Mouse (Mus musculus) gastrocnemius, adult 8-10 months (tissue): Measurements from ENCODE around the gene Srsf10. TPM values are rescaled to one million over a fixed set of nuclear protein-coding genes. Genes with fewer than 3 reads are reported as not detected.
A peak's percentile ranks its signal among the peaks of the same experiment; 100 is the strongest.

Source experiments
- DNase-seq, 2 experiments: peaks; one replicate each; pipeline ENCODE4 v3.0.0; 2022; ENCODE audit warnings: low spot score in 2 of 2
- total RNA-seq, 4 experiments: library from RNA; stranded (reverse); gene quantifications; 2 replicates each; pipeline ENCODE4 v1.2.4; 2022

Gene Srsf10
- total RNA-seq, 4 experiments from 2014 or later: 14.3 to 27.1 (median 22.0) TPM

DNA sequence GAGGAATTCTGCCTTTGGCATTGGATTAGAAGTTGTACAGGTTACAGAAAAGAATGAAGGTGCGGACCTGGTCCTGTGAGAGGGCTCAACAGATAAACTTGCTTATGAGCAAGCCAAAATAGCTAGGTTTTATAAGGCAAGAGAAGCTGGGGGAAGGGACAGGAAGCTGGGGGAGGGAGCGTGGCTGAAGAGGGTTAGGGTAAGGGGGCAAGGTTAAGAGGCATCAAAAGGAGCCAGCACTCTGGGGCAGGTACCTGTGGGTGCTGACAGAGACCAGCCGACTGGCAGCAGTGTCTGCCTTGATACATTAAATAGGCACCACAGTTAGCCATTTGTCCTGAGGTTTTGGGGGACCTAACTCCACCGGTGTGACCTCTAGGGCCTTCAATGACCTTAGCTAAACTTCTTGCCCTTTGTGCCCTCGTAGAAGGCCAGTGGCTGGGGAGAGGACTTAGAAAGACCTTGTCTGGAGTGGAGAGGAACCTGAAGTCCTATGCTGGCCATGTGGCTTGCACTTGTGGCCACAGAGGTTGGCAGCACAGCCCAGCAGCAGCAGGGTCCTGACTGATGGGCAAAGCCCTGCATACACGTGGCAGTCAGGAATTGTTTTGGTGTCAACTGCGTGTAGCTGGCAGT is 28.5 kb downstream of the Srsf10 start:
- DNase-seq: no peak

DNA sequence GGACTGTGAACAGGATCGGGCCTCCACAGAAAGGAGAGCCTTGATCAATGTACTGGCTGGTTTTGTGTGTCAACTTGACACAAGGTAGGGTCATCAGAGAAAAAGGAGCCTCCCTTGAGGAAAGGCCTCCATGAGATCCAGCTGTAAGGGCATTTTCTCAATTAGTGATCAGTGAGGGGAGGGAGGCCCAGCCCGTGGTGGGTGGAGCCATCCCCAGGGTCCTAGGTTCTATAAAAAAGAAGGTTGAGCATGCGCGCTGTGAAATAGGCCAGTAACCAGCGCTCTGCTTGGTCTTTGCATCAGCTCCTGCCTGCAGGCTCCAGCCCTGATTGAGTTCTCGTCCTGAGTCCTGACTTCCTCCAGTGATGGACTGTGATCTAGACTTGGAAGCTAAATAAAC is 29.0 kb downstream of the Srsf10 start:
- peak in 1 of 2 experiments; percentile 2 for DNase-seq

DNA sequence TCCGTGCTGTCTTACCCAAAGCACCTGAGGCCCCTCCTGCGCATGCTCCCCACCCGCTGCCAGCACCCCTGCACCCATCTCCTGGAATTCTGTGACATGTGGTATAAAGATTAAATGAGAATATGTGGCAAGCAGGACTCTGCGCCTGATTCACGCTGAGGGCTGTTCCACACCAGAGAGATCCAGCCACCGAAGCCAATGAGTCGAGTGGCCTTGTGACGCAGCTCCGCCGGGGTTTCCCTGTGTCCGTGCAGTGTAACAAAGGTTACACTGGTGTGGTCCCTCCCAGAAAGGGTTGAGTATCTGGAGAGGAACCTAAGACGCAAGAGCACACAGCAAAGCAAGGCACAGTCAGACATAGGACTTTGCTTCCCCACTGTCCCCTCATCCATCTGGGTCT is 30.1 kb downstream of the Srsf10 start:
- DNase-seq: no peak

DNA sequence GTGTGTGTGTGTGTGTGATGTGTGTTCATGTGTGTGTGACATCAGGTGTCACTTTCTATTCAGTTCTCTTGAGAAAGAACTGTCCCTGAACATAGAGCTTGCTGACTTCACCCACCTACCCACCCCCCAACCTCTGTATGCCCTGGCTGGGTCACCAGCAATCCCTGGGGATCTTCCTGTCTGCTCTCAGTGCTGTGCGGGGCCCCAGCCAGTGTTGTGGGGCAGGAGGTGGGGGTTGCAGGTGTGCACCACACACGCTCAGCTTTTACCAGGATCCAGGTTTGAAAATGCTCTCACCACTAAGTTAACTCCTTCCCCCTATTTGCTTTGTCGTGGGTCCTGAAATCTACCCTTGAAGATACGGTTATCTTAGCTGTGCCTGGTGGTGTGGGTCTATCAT is 30.6 kb downstream of the Srsf10 start:
- DNase-seq: peak in 1 of 2 experiments; percentile 0

DNA sequence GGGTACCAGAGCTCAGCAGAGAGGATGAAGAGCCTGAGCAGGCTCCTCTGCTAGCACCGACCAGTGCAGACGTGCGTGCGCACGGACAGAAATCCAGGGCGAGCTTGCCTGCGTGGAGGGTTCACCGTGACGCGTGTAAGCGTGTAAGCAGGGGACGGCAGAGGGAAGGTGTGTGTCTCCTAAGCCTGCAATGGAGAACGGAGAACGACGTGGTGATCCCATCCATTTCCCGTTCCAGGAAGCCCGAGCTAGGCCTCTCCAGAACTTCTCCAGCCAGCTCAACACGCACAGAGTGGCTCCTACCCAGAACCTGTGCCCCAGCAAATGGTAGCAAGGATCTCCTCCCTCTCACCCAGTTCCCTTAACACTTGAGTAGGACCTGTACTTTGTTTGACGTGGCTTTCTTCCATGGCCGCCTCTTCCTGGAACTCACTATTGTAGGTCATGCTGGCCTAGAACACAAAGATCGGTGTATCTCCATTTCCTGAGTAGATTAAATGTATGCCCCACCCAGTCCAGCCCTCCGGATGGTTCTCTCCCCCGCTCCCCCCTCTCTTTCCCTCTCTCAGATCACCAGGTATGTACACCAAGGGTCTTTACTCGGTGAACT is 33.0 kb downstream of the Srsf10 start:
- no peak for DNase-seq

DNA sequence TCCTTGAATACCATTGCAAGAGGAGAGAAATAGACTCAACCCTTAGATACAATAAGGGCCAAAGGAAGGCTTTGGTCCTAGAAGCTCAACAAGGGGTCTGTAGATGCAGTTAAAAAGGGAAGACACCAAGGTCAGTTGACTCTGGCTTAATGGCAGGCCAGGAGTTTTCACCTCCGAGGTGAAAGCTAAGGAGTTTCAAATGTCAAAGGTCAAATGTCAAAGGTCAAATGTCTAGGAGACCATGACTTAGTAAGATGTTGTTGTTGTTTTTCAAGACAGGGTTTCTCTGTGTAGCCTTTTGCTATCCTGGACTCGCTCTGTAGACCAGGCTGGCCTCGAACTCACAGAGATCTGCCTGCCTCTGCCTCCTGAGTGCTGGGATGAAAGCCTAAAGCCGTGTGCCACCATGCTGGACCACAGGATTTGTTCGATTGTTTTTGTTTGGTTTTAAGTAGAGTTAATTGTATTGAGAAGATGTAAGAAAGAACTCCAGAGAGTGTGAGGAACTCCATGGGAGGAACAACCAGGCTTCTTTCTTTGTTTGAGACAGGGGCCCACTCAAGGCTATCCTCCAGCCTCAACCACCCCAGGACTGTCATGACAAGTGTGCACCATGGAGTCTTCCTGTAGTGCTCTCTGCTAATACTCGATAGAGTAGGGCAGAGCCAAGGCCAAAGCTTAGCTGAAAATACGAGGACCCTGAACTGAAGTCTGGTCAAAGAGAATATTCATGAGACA is 33.8 kb downstream of the Srsf10 start:
- DNase-seq: no peak

DNA sequence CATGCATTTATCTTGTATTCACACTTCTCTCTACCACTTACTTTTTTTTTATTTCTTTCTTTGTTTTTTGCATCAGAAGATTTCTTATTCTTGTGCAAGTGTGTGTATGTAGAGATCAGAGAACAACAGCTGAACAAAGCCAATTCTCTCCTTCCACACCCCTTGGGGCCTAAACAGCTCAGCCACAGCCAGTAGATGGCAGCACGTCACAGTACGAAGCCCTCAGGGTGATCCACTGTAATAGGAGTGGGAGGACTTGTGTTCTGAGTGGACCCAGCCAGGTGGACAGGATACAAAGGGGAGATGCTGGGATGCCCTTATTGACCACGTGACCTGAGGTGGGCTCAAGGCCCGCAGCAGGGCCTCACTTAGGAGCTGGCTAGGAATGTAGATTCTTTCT is 34.3 kb downstream of the Srsf10 start:
- DNase-seq: peak in 1 of 2 experiments; percentile 53

DNA sequence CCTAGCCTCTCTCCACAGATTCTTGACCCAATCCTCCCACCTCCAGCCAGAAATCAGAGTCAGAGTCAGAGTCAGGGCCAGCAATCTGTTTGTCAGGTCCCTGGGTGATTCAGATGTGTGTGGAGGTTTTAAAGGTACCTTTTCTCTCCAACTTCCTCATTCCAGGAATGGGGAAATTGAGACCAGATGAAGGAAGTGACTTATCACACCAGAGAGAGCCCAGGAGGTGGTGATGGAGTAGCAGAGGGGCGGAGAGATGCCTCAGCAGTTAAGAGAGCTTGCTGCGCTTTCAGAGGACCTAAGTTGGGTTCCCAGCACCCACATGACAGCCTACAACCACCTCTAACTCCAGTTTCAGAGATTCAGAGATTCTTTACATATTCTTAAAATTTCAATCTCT is 36.0 kb downstream of the Srsf10 start:
- DNase-seq: no peak

DNA sequence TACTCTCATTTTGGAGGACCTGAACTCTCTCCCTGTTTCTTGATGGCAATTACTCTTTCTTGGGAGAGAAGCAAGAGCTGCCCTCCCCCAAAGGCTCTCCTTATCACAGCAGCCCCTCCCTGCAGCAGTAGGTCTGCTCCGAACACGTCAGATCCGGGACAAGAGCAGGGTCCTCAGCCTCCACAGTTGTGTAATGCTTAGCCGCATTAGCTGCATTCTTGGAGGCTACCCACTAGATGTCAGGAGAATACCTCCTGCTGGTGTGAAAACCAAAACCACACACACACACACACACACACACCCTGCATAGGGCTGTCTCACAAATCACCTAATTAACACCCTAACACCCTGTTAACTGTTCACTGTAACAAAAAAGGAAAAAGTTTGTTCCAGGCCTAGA is 37.3 kb downstream of the Srsf10 start:
- DNase-seq: no peak

DNA sequence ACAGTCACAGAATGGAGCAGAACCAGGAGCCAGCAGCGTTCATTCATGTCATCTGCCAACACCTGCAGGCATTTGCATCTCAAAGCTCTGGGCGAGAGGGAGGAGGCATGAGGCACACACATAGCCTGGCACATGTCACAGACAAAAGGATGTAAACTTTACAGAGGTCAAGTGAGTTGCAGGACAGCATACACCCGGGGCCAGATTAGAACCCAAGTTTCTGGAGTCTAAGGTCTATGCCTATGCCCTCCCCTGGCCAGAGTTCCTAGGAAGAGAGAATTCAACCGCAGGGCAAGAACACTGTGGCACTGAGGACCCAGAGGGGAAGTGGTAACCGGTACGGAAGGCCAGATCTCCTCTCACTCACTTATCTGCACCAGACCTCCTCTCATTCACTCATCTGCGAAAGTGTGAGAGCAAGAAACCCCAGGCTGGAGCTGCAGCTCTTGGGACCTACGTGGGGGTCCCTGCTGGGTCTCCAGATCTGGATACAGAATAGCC is 39.6 kb downstream of the Srsf10 start, which contains the start of gene Cnr2:
Gene Cnr2 (plus strand): TSS at position 324 of the 501 bp plus-strand sequence.
- DNase-seq: no peak

DNA sequence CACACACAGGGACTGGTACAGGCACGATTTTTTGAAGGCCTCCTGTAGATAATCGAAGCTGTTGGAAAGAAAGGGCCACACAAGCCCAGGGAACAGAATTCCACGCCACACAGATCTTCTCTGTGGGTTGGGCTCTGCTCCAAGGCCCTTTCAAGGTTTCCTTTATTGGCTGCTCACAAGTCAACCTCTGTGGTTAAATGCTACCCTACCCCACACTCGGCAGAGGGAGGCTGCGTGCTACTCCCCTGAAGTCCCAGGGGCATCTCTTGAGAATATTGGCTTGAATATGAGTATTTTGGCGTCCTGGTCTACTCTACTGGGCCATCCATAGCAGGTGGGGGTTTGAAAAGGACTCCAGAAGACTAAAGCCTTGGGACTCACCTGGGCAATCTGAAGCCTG is 40.6 kb downstream of the Srsf10 start:
- no peak for DNase-seq

DNA sequence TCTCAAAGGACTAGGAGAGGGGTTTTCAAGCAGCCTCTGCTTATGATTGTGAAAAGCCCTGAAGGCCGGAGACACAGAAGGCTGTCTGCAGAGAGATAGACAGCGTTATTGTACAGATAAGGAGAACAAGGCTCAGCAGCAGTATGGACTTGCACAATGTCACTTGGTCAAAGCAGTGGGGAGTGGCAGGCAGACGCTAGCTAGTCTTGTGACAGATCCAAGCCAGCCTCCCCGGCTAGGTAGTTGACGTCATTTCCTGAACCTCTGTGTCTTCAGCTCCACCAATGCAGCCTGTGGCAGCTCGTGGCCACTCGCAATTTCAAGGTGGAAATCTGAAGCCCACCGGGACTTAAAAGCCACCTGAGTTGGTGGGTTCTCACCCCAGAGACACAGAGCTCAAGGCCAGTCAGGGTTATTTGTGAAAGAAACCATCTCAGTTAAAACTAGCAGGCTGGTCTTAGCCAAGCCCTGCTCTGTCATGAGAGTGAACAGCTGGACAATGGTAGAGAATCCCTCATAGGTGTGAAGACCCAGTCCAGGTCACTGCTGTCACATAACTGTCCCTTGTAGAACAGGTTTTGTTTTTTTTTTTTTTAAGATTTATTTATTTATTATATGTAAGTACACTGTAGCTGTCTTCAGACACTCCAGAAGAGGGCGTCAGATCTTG is 43.0 kb downstream of the Srsf10 start:
- no peak for DNase-seq

DNA sequence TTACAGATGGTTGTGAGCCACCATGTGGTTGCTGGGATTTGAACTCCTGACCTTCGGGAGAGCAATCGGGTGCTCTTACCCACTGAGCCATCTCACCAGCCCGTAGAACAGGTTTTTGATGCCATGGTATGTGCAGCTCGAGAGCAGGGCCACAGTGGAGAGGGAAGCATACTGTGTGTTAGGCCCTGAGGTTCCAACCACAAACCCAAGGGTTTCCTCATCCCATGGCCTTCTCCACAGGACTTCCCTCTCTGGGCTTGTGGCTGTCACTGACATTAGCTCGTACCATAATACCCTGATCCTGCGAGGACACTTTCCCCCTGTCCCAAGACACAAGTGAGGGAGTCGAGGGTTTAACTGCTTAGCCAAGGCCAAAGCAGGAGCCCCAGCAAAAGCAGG is 43.5 kb downstream of the Srsf10 start:
- DNase-seq: no peak

DNA sequence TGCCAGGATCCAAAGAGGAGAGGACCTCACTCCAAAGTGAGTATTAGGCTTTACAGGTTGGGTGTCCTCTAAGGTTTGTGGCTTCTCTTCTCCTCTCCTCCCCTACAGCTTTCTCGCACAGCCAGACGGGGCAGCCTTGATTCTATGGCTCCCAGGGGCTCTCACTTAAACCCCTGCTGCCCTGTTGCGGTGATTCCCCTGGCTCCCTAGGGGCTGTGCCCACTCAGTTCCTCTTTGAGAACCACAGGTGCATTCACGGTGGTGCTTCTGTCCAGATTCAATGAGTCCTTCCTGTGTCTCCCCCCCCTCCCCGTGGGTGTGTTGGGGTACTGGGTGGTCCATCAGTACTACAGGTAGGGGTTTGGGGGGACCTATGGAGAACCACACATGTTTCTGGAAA is 44.5 kb downstream of the Srsf10 start:
- DNase-seq: no peak

DNA sequence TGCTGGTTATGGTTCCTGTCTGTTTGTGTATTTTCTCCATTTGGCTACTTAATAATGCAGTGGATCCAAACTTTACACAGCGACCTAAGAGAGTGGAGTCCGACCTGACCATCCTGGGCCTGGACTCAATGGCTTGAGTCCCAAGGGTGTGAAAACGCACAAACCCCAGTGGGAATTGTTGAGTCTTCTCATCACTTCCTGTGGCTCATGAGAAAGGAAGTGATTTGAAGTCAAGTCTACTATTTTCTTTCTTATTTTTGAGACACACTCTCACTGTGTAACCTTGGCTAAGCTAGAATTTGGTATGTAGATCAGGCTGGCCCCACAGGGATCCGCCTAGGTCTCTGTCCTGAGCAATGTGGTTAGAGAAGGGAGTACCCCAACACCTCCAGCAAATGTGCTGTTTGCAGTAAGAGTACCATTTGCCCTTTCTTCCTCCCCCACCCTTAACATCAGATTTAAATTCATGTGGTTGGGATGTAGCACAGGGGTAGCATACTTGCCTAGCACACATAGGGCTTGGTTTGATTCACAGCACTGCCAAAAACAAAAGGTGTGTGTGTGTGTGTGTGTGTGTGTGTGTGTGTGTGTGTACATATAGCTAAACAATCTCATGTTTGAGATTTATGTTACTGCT is 47.2 kb downstream of the Srsf10 start:
- DNase-seq: no peak

DNA sequence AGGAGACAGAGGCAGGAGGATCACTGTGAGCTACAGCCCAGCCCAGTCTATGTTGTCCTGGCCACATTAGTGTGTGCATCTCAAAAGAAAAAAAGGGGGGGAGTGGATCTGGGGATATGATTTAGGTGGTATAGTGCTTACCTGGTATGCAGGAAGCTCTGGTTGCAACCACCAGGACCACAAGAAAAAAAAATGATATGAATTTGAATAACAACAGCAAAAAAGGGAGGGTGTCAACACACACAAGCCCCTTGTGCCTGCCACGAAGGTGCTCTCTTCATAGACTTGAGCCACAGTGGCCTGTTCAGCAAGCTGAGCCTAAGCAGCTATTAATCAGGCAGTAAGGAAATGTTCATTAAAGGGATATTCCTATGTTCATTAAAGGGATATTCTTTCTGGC is 49.3 kb downstream of the Srsf10 start:
- DNase-seq: no peak

DNA sequence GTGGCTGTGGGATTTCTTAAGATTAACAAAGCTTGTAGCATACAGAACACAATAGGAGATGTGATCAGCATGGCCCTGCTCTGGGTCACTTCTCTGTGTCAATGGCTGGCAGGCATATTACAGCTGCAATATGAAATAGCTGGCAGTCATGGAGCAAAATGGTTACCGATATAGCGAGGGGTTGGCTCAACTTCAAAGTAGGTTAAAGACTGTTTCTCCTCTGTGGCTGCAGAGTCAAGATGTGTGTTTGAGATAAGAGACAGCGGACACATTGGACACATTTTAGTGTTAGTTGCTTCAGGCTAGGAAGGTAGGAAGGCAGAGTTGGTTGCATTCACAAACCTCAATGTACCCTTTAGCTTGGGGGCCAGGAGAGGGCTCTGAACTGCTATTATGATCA is 51.1 kb downstream of the Srsf10 start:
- no peak for DNase-seq

DNA sequence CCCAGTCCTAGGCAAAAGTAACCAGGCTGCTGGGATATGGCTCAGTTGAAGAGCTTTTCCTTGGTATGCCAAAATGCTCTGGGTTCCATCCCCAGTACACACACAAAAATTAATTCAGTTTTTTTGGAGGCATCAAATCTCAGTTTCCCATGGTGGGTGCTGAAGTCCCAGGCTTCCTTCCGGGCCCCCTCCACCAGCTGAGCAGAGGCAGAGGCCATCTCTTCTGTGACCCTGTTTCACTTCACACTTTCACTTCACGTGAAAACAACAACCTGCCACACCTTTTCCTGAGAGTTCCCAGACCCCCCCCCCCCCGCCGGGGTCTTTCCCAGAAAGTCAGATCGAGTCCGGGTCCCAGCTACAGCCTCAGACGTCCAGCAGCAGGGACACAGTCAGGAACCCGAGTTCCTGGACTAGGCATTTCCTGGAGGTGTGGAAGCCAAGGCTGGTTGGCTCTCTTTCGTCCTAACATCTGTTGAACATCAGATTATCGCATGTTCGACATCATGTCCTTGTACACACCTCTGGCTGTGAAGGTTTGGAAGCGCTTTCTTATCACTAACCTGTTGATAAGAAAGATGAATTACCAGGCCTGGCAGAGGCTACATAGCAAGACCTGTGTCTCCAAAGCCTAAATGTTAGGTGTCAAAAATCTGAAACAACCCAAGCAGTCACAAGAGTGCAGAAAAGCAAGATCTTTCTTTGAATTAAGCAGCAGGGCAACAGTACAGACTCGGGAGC is 53.9 kb downstream of the Srsf10 start:
- no peak for DNase-seq

DNA sequence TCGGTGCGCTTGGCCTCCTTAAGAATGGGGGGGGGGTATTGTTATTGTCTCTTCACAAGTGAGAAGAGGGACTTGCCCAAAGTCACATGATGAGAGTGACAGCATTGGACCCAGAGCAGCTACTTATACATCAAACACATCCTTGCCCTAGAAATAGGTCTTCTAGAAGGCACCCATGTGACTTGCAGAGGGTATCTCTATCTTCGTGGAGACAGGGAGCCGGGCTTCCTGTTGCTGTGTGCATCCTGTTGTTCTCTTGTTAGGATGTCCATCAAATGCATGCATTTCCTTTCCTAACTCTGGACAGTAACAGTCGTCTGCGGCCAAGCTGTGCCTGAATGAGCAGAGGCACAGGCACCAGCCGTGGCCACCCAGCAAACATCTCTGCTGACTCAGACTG is 56.0 kb downstream of the Srsf10 start:
- DNase-seq: no peak

DNA sequence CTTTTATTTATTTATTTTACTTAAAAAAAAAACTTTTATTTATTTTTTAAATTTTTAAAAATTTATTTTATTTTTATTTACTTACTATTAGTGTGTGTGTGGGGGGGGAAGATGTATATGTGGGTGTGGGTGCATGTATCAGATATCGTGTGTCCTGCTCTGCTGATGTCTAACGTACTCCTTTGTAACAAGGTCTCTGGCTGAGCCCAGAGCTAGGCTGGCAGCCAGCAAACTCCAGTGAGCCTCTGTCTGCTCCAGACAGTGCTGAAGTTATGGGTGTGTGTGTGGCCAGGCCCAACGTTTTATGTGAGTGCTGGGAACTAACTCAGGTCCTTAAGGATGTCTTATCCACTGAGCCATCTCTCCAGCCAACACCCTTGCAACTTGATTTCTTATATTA is 56.6 kb downstream of the Srsf10 start:
- no peak for DNase-seq

DNA sequence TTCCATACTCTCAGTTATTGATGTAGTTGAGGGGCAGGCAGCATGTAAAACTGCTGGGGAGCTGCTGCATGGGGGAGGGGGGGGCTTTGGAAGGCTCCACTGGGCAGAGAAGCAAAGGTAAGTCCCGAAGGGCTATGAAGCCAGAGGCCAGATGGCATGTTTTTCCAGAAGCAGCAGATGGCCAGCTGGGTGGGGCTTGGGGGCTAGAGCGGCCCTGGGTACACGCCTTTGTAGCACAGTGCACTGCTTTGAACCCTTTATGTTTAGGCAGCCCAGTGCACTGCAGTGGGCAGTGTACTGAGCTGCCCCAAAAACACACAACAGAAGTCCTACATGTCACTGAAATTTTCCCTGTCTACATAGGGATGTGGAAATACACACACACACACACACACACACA is 57.3 kb downstream of the Srsf10 start:
- DNase-seq: no peak
